25 mouse cellular contexts compared by ENCODE assay signal in genomic region chr16:30664433-30664832, GRCm38 (mm10).
DNase-seq lines count a peak whose midpoint lies in the region; ATAC-seq lines count a peak whose summit lies in the region.
"Had no signal": no experiment of that assay in that cellular context is flagged by ENCODE, and none has a peak within 500 bp of the region (broad histone marks: within the 10 kb centered on the region; RNA-seq: fewer than 3 reads in every experiment).

No protein-coding gene starts in this region.

- no peak overlapping the region for H3K4me2 ChIP-seq in hindbrain, embryonic 16.5 days (ENCODE audit: low read length)
- no peak overlapping the region for H3K4me2 ChIP-seq in hindbrain, embryonic 13.5 days
- no peak overlapping the region for H3K4me2 ChIP-seq in kidney, embryonic 16.5 days (replicated peaks; ENCODE audit: low read depth, low read length)
- H3K4me2 ChIP-seq: forebrain, embryonic 15.5 days; heart, embryonic 12.5 days; heart, embryonic 15.5 days; hindbrain, embryonic 15.5 days had no signal

- H3K27ac ChIP-seq in hindbrain, embryonic 16.5 days (ENCODE audit: low read depth, low read length): no peak overlapping the region
- H3K27ac ChIP-seq in hindbrain, embryonic 13.5 days: no peak overlapping the region
- no peak overlapping the region for H3K27ac ChIP-seq in kidney, embryonic 16.5 days (ENCODE audit: low read length)
- H3K27ac ChIP-seq: forebrain, embryonic 15.5 days; heart, embryonic 15.5 days; hindbrain, embryonic 10.5 days; hindbrain, embryonic 15.5 days had no signal

- no peaks in the 10 kb centered on the region for H3K27me3 ChIP-seq in hindbrain, embryonic 16.5 days (replicated peaks; ENCODE audit: control insufficient read depth, insufficient read depth, low read length)
- 0 out of 2 replicates have a peak, but pooled peaks cover 2% of the 10 kb centered on the region for H3K27me3 ChIP-seq in hindbrain, embryonic 13.5 days
- no peaks in the 10 kb centered on the region; the same call in 1 of the 2 replicates for H3K27me3 ChIP-seq in kidney, embryonic 16.5 days (ENCODE audit: insufficient read depth, low read length)
- H3K27me3 ChIP-seq: CH12.LX; forebrain, embryonic 15.5 days; heart, embryonic 15.5 days; hindbrain, embryonic 15.5 days; Patski had no signal

- no peaks in the 10 kb centered on the region for H3K9me3 ChIP-seq in hindbrain, embryonic 16.5 days (ENCODE audit: control insufficient read depth, low read length)
- H3K9me3 ChIP-seq in hindbrain, embryonic 13.5 days: no peaks in the 10 kb centered on the region
- H3K9me3 ChIP-seq in kidney, embryonic 16.5 days (ENCODE audit: low read length): no peaks in the 10 kb centered on the region
- H3K9me3 ChIP-seq: forebrain, embryonic 15.5 days; G1E; heart, embryonic 12.5 days; heart, embryonic 15.5 days; hindbrain, embryonic 10.5 days; hindbrain, embryonic 15.5 days had no signal

- peak; percentile 18 for DNase-seq in kidney, adult 9 months
- DNase-seq in kidney, adult 18-20 months: no peak
- DNase-seq in kidney, postnatal 36 days: no peak
- DNase-seq: adrenal gland, postnatal 10 days; adrenal gland, postnatal 36 days; B cell, adult 2 months; cerebellum, adult 18-20 months; cerebellum, adult 9-10 months; cerebellum, postnatal 14 days; gastrocnemius, postnatal 25 days; heart, adult 18-20 months; heart, postnatal 10 days; heart, postnatal 36 days had no signal

- no peaks in the 10 kb centered on the region for H3K36me3 ChIP-seq in hindbrain, embryonic 16.5 days (ENCODE audit: control insufficient read depth, insufficient read depth, low read length)
- H3K36me3 ChIP-seq in hindbrain, embryonic 13.5 days: no peaks in the 10 kb centered on the region
- no peaks in the 10 kb centered on the region for H3K36me3 ChIP-seq in kidney, embryonic 16.5 days (ENCODE audit: insufficient read depth, low read length)
- H3K36me3 ChIP-seq: forebrain, embryonic 15.5 days; G1E; heart, embryonic 12.5 days; heart, embryonic 15.5 days; hindbrain, embryonic 10.5 days; hindbrain, embryonic 15.5 days had no signal

- H3K9ac ChIP-seq in hindbrain, embryonic 16.5 days (ENCODE audit: low read depth, low read length): no peak overlapping the region
- no peak overlapping the region for H3K9ac ChIP-seq in hindbrain, embryonic 13.5 days
- no peak overlapping the region for H3K9ac ChIP-seq in kidney, embryonic 16.5 days (replicated peaks; ENCODE audit: low read length)
- H3K9ac ChIP-seq: forebrain, embryonic 15.5 days; heart, embryonic 12.5 days; heart, embryonic 15.5 days; hindbrain, embryonic 15.5 days had no signal

- no peak overlapping the region for H3K4me3 ChIP-seq in hindbrain, embryonic 16.5 days (ENCODE audit: low read length)
- H3K4me3 ChIP-seq in hindbrain, embryonic 13.5 days: no peak overlapping the region
- no peak overlapping the region for H3K4me3 ChIP-seq in kidney, embryonic 16.5 days (ENCODE audit: low read length)
- H3K4me3 ChIP-seq: forebrain, embryonic 15.5 days; heart, embryonic 12.5 days; heart, embryonic 15.5 days; hindbrain, embryonic 10.5 days; hindbrain, embryonic 15.5 days had no signal

- no peaks in the 10 kb centered on the region for H3K4me1 ChIP-seq in hindbrain, embryonic 16.5 days (ENCODE audit: control insufficient read depth, insufficient read depth, low read depth, low read length)
- H3K4me1 ChIP-seq in hindbrain, embryonic 13.5 days (replicated peaks): 0 out of 2 replicates have a peak, but pooled peaks cover 3% of the 10 kb centered on the region
- H3K4me1 ChIP-seq in kidney, embryonic 16.5 days (ENCODE audit: insufficient read depth, low read length): peaks cover 24% of the 10 kb centered on the region
- H3K4me1 ChIP-seq: forebrain, embryonic 15.5 days; heart, embryonic 15.5 days had no signal

- WGBS in hindbrain, embryonic 16.5 days: 54% methylated on average over 4 of the region's 4 CpGs
- 54% methylated on average over 4 of the region's 4 CpGs for WGBS in hindbrain, embryonic 13.5 days
- WGBS in kidney, embryonic 16.5 days: 29% methylated on average over 4 of the region's 4 CpGs

- ATAC-seq in hindbrain, embryonic 16.5 days: peak; percentile 31; the same call in 1 of the 2 replicates
- no peak for ATAC-seq in hindbrain, embryonic 13.5 days (ENCODE audit: low FRiP score)
- peak; percentile 49; the same call in 1 of the 2 replicates for ATAC-seq in kidney, embryonic 16.5 days (ENCODE audit: low FRiP score, low TSS enrichment)
- ATAC-seq: forebrain, embryonic 15.5 days; inflammation-experienced regulatory T-cells, adult 6 months; Patski had no signal
